Mouse (Mus musculus): ENCODE data around the gene Hipk3. TPM values are rescaled to one million over a fixed set of nuclear protein-coding genes. Genes with fewer than 3 reads are reported as not detected.

The Hipk3 gene
- polyA plus RNA-seq, 1 experiment from 2014 or later: 8.0 TPM

- Histone ChIP-seq H3K4me3 (no peak overlapping the region), H3K27me3 (replicated peaks) (no peaks in the 10 kb centered on the region), H3K36me3 (replicated peaks) (peaks cover 33% of the 10 kb centered on the region), H3K9me3 (no peaks in the 10 kb centered on the region), H3K9ac (no peak overlapping the region), H3K27ac (no peak overlapping the region), H3K4me2 (no peak overlapping the region), H3K4me1 (no peaks in the 10 kb centered on the region)
- WGBS: 93% methylated on average over 6 of the region's 6 CpGs
- ATAC-seq (replicated peaks): no peak
Measured at GRCm38 (mm10) chr2:104431067-104431466, 63.2 kb downstream of the Hipk3 start.

- H3K9me3 ChIP-seq: no peaks in the 10 kb centered on the region
- no peak overlapping the region for H3K9ac ChIP-seq
- 92% methylated on average over 5 of the region's 5 CpGs for WGBS
- H3K4me1 ChIP-seq: no peaks in the 10 kb centered on the region
- H3K27ac ChIP-seq: no peak overlapping the region
- no peak for ATAC-seq (replicated peaks)
- H3K4me3 ChIP-seq: no peak overlapping the region
- H3K27me3 ChIP-seq (replicated peaks): no peaks in the 10 kb centered on the region
- H3K36me3 ChIP-seq (replicated peaks): peaks cover 33% of the 10 kb centered on the region
- no peak overlapping the region for H3K4me2 ChIP-seq
Measured at GRCm38 (mm10) chr2:104430566-104430965, 63.7 kb downstream of the Hipk3 start.

- H3K4me1 ChIP-seq: no peaks in the 10 kb centered on the region
- H3K4me2 ChIP-seq: no peak overlapping the region
- no peaks in the 10 kb centered on the region for H3K27me3 ChIP-seq (replicated peaks)
- WGBS: 86% methylated on average over 3 of the region's 3 CpGs
- no peak overlapping the region for H3K9ac ChIP-seq
- no peaks in the 10 kb centered on the region for H3K9me3 ChIP-seq
- H3K27ac ChIP-seq: no peak overlapping the region
- H3K36me3 ChIP-seq (replicated peaks): peaks cover 16% of the 10 kb centered on the region; the same call in 1 of the 2 replicates
- ATAC-seq (replicated peaks): no peak
- H3K4me3 ChIP-seq: no peak overlapping the region
Measured at GRCm38 (mm10) chr2:104426112-104426511, 68.1 kb downstream of the Hipk3 start.

- Histone ChIP-seq H3K4me1 (no peaks in the 10 kb centered on the region), H3K4me3 (no peak overlapping the region), H3K36me3 (replicated peaks) (no peaks in the 10 kb centered on the region), H3K9ac (no peak overlapping the region), H3K9me3 (no peaks in the 10 kb centered on the region), H3K27ac (no peak overlapping the region), H3K4me2 (no peak overlapping the region), H3K27me3 (replicated peaks) (no peaks in the 10 kb centered on the region)
- ATAC-seq (replicated peaks): peak; percentile 70
- WGBS: 13% methylated on average over 1 of the region's 1 CpGs
Measured at GRCm38 (mm10) chr2:104422230-104422629, 72.0 kb downstream of the Hipk3 start.

- ATAC-seq (replicated peaks): no peak
- no peaks in the 10 kb centered on the region for H3K27me3 ChIP-seq (replicated peaks)
Measured at GRCm38 (mm10) chr2:104420805-104421204, 73.4 kb downstream of the Hipk3 start.

GRCm38 (mm10) chr2:104419999-104420398 lies 74.2 kb downstream of the Hipk3 start:
- Histone ChIP-seq H3K27ac (no peak overlapping the region), H3K4me3 (no peak overlapping the region), H3K4me2 (no peak overlapping the region), H3K9ac (no peak overlapping the region), H3K4me1 (no peaks in the 10 kb centered on the region), H3K9me3 (no peaks in the 10 kb centered on the region), H3K27me3 (replicated peaks) (no peaks in the 10 kb centered on the region), H3K36me3 (replicated peaks) (no peaks in the 10 kb centered on the region)
- ATAC-seq (replicated peaks): no peak
- WGBS: 80% methylated on average over 1 of the region's 1 CpGs

More at GRCm38 (mm10) chr2:104420805-104421204, 73.4 kb downstream of the Hipk3 start:
- Histone ChIP-seq H3K9me3 (no peaks in the 10 kb centered on the region), H3K4me3 (no peak overlapping the region), H3K4me2 (no peak overlapping the region), H3K36me3 (replicated peaks) (no peaks in the 10 kb centered on the region), H3K9ac (no peak overlapping the region), H3K4me1 (no peaks in the 10 kb centered on the region), H3K27ac (no peak overlapping the region)
- 76% methylated on average over 4 of the region's 4 CpGs for WGBS

GRCm38 (mm10) chr2:104419411-104419810 lies 74.8 kb downstream of the Hipk3 start:
- no peak overlapping the region for H3K4me2 ChIP-seq
- H3K9me3 ChIP-seq: no peaks in the 10 kb centered on the region
- H3K36me3 ChIP-seq (replicated peaks): no peaks in the 10 kb centered on the region
- no peak for ATAC-seq (replicated peaks)
- H3K27me3 ChIP-seq (replicated peaks): no peaks in the 10 kb centered on the region
- H3K9ac ChIP-seq: no peak overlapping the region
- 87% methylated on average over 2 of the region's 2 CpGs for WGBS
- no peak overlapping the region for H3K27ac ChIP-seq
- H3K4me3 ChIP-seq: no peak overlapping the region
- H3K4me1 ChIP-seq: no peaks in the 10 kb centered on the region

- H3K4me1 ChIP-seq: peaks cover 14% of the 10 kb centered on the region
- H3K27ac ChIP-seq: no peak overlapping the region
- H3K4me2 ChIP-seq: no peak overlapping the region
- ATAC-seq (replicated peaks): no peak
- 84% methylated on average over 3 of the region's 3 CpGs for WGBS
- H3K4me3 ChIP-seq: no peak overlapping the region
- no peaks in the 10 kb centered on the region for H3K9me3 ChIP-seq
- peaks cover 4% of the 10 kb centered on the region for H3K27me3 ChIP-seq (replicated peaks)
- no peaks in the 10 kb centered on the region for H3K36me3 ChIP-seq (replicated peaks)
- no peak overlapping the region for H3K9ac ChIP-seq
Measured at GRCm38 (mm10) chr2:104413011-104413410, 81.2 kb downstream of the Hipk3 start.

- Histone ChIP-seq H3K4me1 (peaks cover 19% of the 10 kb centered on the region), H3K27ac (no peak overlapping the region), H3K4me2 (no peak overlapping the region), H3K36me3 (replicated peaks) (no peaks in the 10 kb centered on the region), H3K9ac (no peak overlapping the region), H3K9me3 (no peaks in the 10 kb centered on the region), H3K4me3 (no peak overlapping the region), H3K27me3 (replicated peaks) (peaks cover 7% of the 10 kb centered on the region)
- 37% methylated on average over 4 of the region's 4 CpGs for WGBS
- ATAC-seq (replicated peaks): no peak
Measured at GRCm38 (mm10) chr2:104412496-104412895, 81.8 kb downstream of the Hipk3 start.

- H3K27ac ChIP-seq: no peak overlapping the region
- H3K36me3 ChIP-seq (replicated peaks): no peaks in the 10 kb centered on the region
- peaks cover 26% of the 10 kb centered on the region for H3K4me1 ChIP-seq
- H3K9me3 ChIP-seq: no peaks in the 10 kb centered on the region
- ATAC-seq (replicated peaks): no peak
- H3K4me2 ChIP-seq: no peak overlapping the region
- WGBS: 86% methylated on average over 7 of the region's 7 CpGs
- H3K27me3 ChIP-seq (replicated peaks): peaks cover 7% of the 10 kb centered on the region
- no peak overlapping the region for H3K9ac ChIP-seq
- no peak overlapping the region for H3K4me3 ChIP-seq
Measured at GRCm38 (mm10) chr2:104411806-104412205, 82.4 kb downstream of the Hipk3 start.

GRCm38 (mm10) chr2:104410963-104411545 lies 83.2 kb downstream of the Hipk3 start, which contains the start of gene D430041D05Rik:
D430041D05Rik (minus strand) TSS chr2:104411013.
- Histone ChIP-seq H3K4me1 (peaks cover 33% of the 10 kb centered on the region), H3K9ac (peak within 1 kb of the TSS; percentile 74), H3K36me3 (replicated peaks) (no peaks in the 10 kb centered on the region), H3K27me3 (replicated peaks) (peaks cover 7% of the 10 kb centered on the region), H3K4me3 (peak within 1 kb of the TSS; percentile 68), H3K9me3 (no peaks in the 10 kb centered on the region), H3K4me2 (peak within 1 kb of the TSS; percentile 73), H3K27ac (peak within 1 kb of the TSS; percentile 94)
- 65% methylated on average over 4 of the region's 4 CpGs for WGBS
- no peak for ATAC-seq (replicated peaks)

- peaks cover 33% of the 10 kb centered on the region for H3K4me1 ChIP-seq
- peaks cover 7% of the 10 kb centered on the region for H3K27me3 ChIP-seq (replicated peaks)
- no peaks in the 10 kb centered on the region for H3K36me3 ChIP-seq (replicated peaks)
- H3K9me3 ChIP-seq: no peaks in the 10 kb centered on the region
- peak overlapping the region; percentile 68 for H3K4me3 ChIP-seq
- under 1% methylated on average over 111 of the region's 111 CpGs for WGBS
- H3K9ac ChIP-seq: peak overlapping the region; percentile 74
- peak; percentile 96 for ATAC-seq (replicated peaks)
- peak overlapping the region; percentile 73 for H3K4me2 ChIP-seq
- peak overlapping the region; percentile 94 for H3K27ac ChIP-seq
Measured at GRCm38 (mm10) chr2:104409851-104410821, 84.1 kb downstream of the Hipk3 start.

All from midbrain, embryonic 15.5 days (tissue).